Mouse (Mus musculus): ENCODE measurements around the gene Sptssa.
"Not testable (repeated sequence)": the region's sequence is repeated elsewhere in the genome, so short reads cannot be mapped to it uniquely, and the experiment has no call there.

Sptssa gene

DNA sequence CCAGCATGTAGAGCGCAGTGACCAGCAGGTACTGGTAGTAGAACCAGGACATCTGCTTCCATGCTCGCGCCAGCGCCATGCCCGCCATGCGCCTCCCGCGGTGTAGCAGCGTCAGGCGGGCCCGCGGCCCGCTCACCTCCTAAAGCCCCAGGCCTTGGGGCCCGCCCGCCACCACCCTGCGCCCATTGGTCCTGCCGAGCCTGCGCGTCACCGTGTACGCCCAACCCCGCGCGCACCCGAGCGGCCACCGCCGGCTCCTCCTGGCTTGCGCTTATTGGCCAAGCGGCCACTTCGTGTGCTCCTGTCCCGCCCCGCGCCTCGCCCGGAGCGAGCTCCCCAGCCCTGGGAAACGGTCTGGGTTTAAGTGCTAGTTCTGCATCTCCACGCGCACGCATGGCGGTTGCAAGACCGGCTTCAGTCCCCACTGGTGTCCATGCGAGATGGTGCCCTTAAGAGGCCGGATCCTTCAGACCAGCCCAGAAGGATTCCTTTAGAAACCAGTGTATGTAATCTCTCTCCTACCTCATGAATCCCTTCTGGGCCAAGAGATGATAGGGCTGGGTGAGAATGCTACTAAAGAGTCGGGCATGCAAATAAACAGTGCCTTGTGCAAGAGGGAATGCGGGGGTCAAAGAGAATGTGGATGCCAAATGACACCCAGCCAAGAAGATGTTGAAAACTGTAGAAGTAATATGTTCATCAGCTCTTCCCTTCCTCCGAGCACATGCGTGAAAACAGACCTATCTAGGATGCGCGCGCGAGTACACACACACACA is at the start of gene Sptssa:
Gene Sptssa (minus strand): TSS at position 178 of the 776 bp plus-strand sequence.
- DNase-seq (ENCODE audit: low read depth, low spot score): peak; percentile 92

GRCm38 (mm10) chr12:54699394-54699793 is 43.0 kb upstream of the Sptssa start:
- no peak for DNase-seq (ENCODE audit: low read depth, low spot score)

DNA sequence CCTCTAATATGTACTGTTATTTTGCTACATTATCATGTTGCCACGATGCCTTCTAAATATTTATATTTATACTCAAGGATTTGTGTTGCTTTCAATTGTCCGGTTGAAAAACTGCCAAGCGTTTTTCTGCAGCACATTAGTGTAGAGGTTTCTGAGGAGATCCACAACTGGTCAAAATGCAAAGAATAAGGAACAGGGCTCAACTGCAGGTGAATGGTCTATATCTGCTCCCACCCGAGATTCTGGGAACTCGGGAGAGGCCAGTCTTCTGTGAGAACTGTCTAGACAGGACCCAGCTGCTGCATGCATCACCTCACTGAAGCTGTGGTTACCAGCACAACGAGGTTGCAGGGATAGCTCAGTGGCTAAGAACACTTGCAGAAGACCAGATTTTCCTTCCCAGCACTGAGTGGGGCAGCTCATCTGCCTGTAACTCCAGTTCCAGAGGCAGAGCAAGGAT is 41.4 kb upstream of the Sptssa start:
- DNase-seq (ENCODE audit: low read depth, low spot score): no peak

DNA sequence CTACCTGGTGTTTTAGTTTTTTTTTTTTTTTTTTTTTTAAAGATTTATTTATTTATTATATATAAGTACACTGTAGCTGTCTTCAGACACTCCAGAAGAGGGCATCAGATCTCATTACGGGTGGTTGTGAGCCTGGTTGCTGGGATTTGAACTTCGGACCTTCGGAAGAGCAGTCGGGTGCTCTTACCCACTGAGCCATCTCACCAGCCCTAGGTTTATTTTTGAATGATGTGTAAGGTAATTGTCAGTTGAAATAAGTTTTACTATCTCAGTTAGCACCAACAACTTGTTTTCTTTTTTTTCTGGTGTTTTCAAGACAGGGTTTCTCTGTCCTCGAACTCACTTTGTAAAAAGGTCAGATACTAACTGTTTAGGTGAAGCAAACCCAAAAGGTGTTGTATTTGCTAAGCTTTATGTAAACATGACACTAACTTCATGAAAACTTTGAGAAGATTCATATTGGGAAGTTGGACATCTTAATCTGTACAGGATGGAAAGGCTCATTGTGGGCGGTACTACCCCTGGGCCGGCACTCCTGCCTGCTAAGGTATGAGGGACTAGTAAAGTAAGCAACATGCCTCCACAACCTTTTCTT is 40.7 kb upstream of the Sptssa start:
- DNase-seq (ENCODE audit: low read depth, low spot score): peak; percentile 31

DNA sequence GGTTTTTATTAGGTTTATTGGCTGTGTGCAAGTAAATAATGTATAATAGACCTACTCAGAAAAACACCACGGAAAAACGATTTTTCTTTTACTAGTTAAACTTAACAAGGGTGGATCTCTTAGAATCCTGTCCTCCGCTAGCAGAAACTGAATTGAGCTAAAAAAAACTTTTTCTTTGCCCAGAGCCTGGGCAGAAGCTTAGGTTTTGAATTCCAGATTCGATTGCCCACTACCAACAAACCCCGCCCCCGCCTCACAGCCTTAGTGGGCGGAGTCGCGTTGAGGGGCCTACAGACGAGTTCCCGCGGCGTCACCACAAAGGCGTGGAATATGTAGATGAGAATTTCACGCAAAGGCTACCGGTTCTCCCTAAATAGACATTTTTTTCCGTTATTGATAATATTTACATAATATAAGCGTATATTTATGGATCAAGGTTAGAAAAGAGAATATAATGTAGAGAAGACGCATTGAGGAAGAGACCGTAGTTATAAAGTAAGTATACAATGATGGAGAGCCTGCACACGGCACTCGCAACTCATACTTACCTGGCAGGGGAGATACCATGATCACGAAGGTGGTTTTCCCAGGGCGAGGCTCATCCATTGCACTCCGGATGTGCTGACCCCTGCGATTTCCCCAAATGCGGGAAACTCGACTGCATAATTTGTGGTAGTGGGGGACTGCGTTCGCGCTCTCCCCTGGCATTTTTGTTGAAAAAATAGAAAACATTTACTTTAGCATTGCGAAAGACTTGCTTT is 40.0 kb upstream of the Sptssa start:
- peak; percentile 92 for DNase-seq (ENCODE audit: low read depth, low spot score)

- peak; percentile 92 for DNase-seq (ENCODE audit: low read depth, low spot score)
Measured at GRCm38 (mm10) chr12:54695511-54696241, 39.3 kb upstream of the Sptssa start, which contains the start of gene Eapp. Gene Eapp, minus strand, starts transcription at chr12:54695897.

DNA sequence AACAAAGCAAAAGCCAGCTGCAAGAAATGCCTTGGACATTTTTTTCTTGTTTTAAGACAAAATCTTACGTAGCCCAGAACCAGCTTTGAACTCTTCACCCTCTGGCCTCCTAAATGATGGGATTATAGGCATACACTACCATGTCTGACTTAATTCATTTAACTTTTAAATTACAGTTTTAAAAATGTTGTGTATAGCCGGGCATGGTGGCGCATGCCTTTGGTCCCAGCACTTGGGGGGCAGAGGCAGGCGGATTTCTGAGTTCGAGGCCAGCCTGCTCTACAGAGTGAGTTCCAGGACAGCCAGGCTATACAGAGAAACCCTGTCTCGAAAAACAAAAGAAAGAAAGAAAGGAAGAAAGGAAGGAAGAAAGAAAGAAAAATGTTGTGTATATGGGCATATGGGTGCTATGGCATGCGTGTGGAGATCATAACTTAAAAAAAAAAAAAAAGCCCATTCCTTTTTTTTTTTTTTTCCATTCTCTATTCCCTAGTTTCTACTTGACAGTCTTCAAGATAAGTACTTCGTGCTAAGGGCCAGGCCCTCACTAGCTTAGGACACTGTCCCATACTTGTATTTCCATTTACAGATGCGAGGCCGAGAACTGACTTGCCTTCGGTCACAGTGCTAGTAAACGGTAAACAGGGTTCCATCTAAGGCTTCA is 38.6 kb upstream of the Sptssa start:
- no peak for DNase-seq (ENCODE audit: low read depth, low spot score)

DNA sequence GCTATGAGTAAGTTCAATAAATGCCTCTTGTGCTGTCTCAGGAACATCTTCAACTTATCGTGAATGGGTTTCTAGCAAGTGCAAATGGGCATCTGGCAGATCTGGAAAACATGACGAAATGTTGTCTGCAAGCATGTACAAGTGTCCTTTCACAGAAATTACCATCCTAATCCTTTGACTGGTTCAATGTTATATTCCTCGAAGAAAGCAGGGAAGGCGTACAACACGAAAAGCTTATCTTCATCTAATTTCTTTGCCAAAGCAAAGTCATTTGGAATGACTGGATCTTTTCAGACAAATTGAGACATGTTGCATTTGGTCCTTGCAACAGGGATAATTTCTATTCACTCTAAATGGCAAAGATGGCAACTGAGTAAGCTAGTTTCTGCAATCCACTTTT is 32.7 kb upstream of the Sptssa start:
- no peak for DNase-seq (ENCODE audit: low read depth, low spot score)

DNA sequence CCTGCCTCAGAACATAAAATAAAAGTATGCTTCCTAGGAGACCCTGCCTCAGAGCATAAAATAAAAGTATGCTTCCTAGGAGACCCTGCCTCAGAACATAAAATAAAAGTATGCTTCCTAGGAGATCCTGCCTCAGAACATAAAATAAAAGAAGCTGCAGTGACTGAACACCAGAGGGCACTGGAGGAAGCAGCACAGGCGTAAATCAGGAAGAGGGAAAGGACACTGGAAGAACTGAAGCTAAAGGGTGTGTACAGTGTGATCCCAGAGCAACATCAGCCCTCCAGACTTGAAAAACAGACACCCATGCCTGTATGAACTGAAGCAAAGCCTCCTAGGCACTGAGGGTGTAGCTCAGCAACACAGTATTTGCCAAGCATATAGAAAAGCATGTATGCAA is 26.8 kb upstream of the Sptssa start:
- DNase-seq (ENCODE audit: low read depth, low spot score): no peak

GRCm38 (mm10) chr12:54676709-54677108 is 20.3 kb upstream of the Sptssa start:
- DNase-seq (ENCODE audit: low read depth, low spot score): no peak

DNA sequence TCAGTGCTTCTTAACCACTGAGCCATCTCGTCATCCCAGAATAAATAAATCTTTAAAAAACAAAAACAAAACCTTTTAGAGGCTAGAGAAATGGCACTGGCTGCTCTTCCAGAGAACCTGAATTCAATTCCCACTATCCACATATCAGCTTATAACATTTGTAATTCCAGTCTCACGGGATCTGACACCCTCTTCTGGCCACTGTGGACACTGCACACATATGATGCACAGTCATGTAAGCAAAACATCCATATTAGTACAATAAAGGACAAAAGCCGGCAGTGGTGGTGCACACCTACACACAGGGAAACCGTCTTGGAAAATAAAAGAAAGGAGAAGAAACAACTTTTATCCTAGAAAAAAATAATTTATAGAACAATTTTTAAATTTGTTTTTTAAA is 19.0 kb upstream of the Sptssa start:
- DNase-seq (ENCODE audit: low read depth, low spot score): no peak

- no peak for DNase-seq (ENCODE audit: low read depth, low spot score)
Measured at GRCm38 (mm10) chr12:54671262-54671661, 14.9 kb upstream of the Sptssa start.

GRCm38 (mm10) chr12:54668141-54668540 is 11.8 kb upstream of the Sptssa start:
- no peak for DNase-seq (ENCODE audit: low read depth, low spot score)

- DNase-seq (ENCODE audit: low read depth, low spot score): no peak
Measured at GRCm38 (mm10) chr12:54665526-54665925, 9.2 kb upstream of the Sptssa start.

DNA sequence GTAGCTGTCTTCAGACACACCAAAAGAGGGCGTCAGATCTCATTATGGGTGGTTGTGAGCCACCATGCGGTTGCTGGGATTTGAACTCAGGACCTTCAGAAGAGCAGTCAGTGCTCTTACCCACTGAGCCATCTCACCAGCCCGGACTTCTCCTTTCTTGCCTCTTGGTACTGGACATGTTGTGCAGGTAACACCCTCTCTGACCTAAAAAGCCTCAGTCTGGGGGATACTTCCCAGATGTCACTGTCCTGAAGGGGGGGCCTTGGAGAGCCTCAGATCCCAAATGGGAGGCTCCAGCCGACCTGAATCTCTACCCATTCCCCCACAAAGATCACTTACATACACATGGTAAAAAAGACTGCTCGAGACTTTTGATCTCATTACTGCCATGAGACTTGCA is 5.1 kb upstream of the Sptssa start:
- DNase-seq (ENCODE audit: low read depth, low spot score): not testable (repeated sequence)

DNA sequence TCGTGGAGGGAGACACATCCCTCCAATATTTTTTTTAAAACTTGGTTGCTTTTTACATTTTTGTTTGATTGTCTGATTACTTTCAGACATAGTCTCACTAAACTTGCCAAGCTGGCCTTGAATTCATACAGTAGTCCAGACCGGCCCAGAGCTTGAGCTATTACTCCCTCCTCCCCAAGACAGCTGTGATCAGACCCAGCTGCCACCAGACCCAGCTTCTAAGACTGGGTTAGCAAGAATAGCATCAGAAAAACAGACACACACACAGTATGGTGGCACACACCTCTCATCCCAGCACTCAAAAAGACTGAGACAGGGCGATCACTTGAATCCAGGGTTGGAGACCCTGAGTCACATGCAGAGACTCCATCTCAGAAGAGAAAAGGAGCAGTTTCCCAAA is 3.5 kb upstream of the Sptssa start:
- DNase-seq (ENCODE audit: low read depth, low spot score): no peak

GRCm38 (mm10) chr12:54658425-54659092 is 2.2 kb upstream of the Sptssa start:
- DNase-seq (ENCODE audit: low read depth, low spot score): no peak

DNA sequence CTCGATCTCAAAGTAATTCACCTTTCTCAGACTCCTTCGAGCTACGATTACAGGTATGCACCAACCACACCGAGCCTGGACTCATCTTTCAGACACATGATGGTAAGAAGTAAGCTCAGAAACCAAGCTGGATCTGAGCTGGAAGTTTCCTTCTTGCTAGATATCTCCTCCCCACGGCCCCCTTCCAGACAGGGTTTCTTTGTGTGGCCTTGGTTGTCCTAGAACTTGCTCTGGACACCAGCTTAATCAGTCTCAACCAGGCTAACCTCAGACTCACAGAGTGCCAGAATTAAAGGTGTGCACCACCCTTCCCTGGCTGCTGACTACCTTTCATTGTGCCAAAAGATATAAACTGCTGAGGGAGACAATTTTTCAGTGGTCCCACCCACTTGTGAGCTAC is 1.6 kb upstream of the Sptssa start:
- no peak for DNase-seq (ENCODE audit: low read depth, low spot score)

DNA sequence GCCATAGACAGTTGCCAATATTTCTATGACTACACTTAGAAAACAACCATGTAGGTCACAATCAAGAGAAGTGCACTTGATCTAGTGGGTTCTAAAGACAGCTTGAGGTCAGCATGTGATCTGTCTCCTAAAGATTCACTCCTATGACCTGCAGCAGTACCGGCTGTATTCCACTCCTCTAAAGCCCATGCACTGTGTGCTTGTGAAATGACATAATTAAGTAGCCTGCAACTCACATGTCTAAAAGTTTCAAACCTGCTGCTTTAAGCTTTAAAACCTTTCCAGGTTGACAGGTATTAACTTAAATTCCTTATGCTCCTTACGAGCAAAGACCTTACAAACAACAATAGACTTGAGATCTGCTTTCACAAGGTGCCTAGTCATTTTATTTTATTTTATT is 853 bp upstream of the Sptssa start:
- DNase-seq (ENCODE audit: low read depth, low spot score): no peak

- DNase-seq (ENCODE audit: low read depth, low spot score): no peak
Measured at GRCm38 (mm10) chr12:54656039-54656395, 356 bp downstream of the Sptssa start.
